Mouse (Mus musculus): ENCODE data around the gene Rfx2. TPM values are rescaled to one million over a fixed set of nuclear protein-coding genes. Genes with fewer than 3 reads are reported as not detected.

Gene Rfx2
- polyA plus RNA-seq, 1 experiment = 13.6 TPM

GRCm38 (mm10) chr17:56814316-56815056, 16.3 kb downstream of the Rfx2 start:
- no peaks in the 10 kb centered on the region for H3K27me3 ChIP-seq (ENCODE audit: control insufficient read depth, insufficient read depth, low read length)
- no peaks in the 10 kb centered on the region for H3K36me3 ChIP-seq (ENCODE audit: control insufficient read depth, insufficient read depth, low read length)
- 48% methylated on average over 24 of the region's 24 CpGs for WGBS
- no peak overlapping the region for H3K27ac ChIP-seq (ENCODE audit: insufficient read depth, low read length)
- no peak for TF ChIP-seq CTCF (IDR thresholded peaks at IDR 0.05; ENCODE audit: extremely low read depth, insufficient read depth, insufficient read length, insufficient replicate concordance)
- no peak for TF ChIP-seq POLR2A (IDR thresholded peaks at IDR 0.05; ENCODE audit: low read depth, low read length)
- no peak overlapping the region for H3K4me3 ChIP-seq (ENCODE audit: extremely low read depth, insufficient read depth, insufficient read length)
- peaks cover 4% of the 10 kb centered on the region; the same call in 1 of the 2 replicates for H3K4me1 ChIP-seq (ENCODE audit: control insufficient read depth, insufficient read depth, insufficient read length)
- peak; percentile 15 to 44 for DNase-seq (ENCODE audit: low read depth in 1 of 2, low spot score in 2 of 2)

GRCm38 (mm10) chr17:56810245-56810644, 20.6 kb downstream of the Rfx2 start:
- TF ChIP-seq CTCF (IDR thresholded peaks at IDR 0.05; ENCODE audit: extremely low read depth, insufficient read depth, insufficient read length, insufficient replicate concordance) = no peak
- TF ChIP-seq POLR2A (IDR thresholded peaks at IDR 0.05; ENCODE audit: low read depth, low read length) = no peak
- Histone ChIP-seq H3K4me3 (ENCODE audit: extremely low read depth, insufficient read depth, insufficient read length) (no peak overlapping the region), H3K27ac (ENCODE audit: insufficient read depth, low read length) (no peak overlapping the region), H3K36me3 (ENCODE audit: control insufficient read depth, insufficient read depth, low read length) (no peaks in the 10 kb centered on the region), H3K27me3 (ENCODE audit: control insufficient read depth, insufficient read depth, low read length) (no peaks in the 10 kb centered on the region), H3K4me1 (ENCODE audit: control insufficient read depth, insufficient read depth, insufficient read length) (no peaks in the 10 kb centered on the region)
- WGBS = 30% methylated on average over 3 of the region's 3 CpGs
- no peak for DNase-seq (ENCODE audit: low read depth in 1 of 2, low spot score in 2 of 2)

- 30% methylated on average over 9 of the region's 9 CpGs for WGBS
- peak in 1 of 2 experiments; percentile 46 for DNase-seq (ENCODE audit: low read depth in 1 of 2, low spot score in 2 of 2)
These were observed 22.3 kb downstream of the Rfx2 start for GRCm38 (mm10) chr17:56808518-56808917.

GRCm38 (mm10) chr17:56805784-56806183, 25.0 kb downstream of the Rfx2 start:
- WGBS = 100% methylated on average over 1 of the region's 1 CpGs
- no peak overlapping the region for H3K27ac ChIP-seq (ENCODE audit: insufficient read depth, low read length)
- DNase-seq (ENCODE audit: low read depth in 1 of 2, low spot score in 2 of 2) = no peak
- H3K4me1 ChIP-seq (ENCODE audit: control insufficient read depth, insufficient read depth, insufficient read length) = no peaks in the 10 kb centered on the region
- H3K36me3 ChIP-seq (ENCODE audit: control insufficient read depth, insufficient read depth, low read length) = no peaks in the 10 kb centered on the region
- no peak overlapping the region for H3K4me3 ChIP-seq (ENCODE audit: extremely low read depth, insufficient read depth, insufficient read length)
- TF ChIP-seq CTCF (IDR thresholded peaks at IDR 0.05; ENCODE audit: extremely low read depth, insufficient read depth, insufficient read length, insufficient replicate concordance) = no peak
- TF ChIP-seq POLR2A (IDR thresholded peaks at IDR 0.05; ENCODE audit: low read depth, low read length) = no peak
- H3K27me3 ChIP-seq (ENCODE audit: control insufficient read depth, insufficient read depth, low read length) = no peaks in the 10 kb centered on the region

More at GRCm38 (mm10) chr17:56808518-56808917, 22.3 kb downstream of the Rfx2 start:
- no peak overlapping the region for H3K27ac ChIP-seq (ENCODE audit: insufficient read depth, low read length)
- TF ChIP-seq CTCF (IDR thresholded peaks at IDR 0.05; ENCODE audit: extremely low read depth, insufficient read depth, insufficient read length, insufficient replicate concordance) (peak; percentile 96; the same call in 1 of the 2 replicates), POLR2A (IDR thresholded peaks at IDR 0.05; ENCODE audit: low read depth, low read length) (no peak)
- H3K27me3 ChIP-seq (ENCODE audit: control insufficient read depth, insufficient read depth, low read length) = no peaks in the 10 kb centered on the region
- no peaks in the 10 kb centered on the region for H3K36me3 ChIP-seq (ENCODE audit: control insufficient read depth, insufficient read depth, low read length)
- H3K4me3 ChIP-seq (ENCODE audit: extremely low read depth, insufficient read depth, insufficient read length) = no peak overlapping the region
- no peaks in the 10 kb centered on the region for H3K4me1 ChIP-seq (ENCODE audit: control insufficient read depth, insufficient read depth, insufficient read length)

- TF ChIP-seq CTCF (IDR thresholded peaks at IDR 0.05; ENCODE audit: extremely low read depth, insufficient read depth, insufficient read length, insufficient replicate concordance) (no peak), POLR2A (IDR thresholded peaks at IDR 0.05; ENCODE audit: low read depth, low read length) (no peak)
- WGBS = 89% methylated on average over 5 of the region's 5 CpGs
- H3K36me3 ChIP-seq (ENCODE audit: control insufficient read depth, insufficient read depth, low read length) = no peaks in the 10 kb centered on the region
These were observed 25.9 kb downstream of the Rfx2 start for GRCm38 (mm10) chr17:56804952-56805351.

GRCm38 (mm10) chr17:56802065-56802464, 28.7 kb downstream of the Rfx2 start:
- H3K4me1 ChIP-seq (ENCODE audit: control insufficient read depth, insufficient read depth, insufficient read length) = no peaks in the 10 kb centered on the region
- 92% methylated on average over 8 of the region's 8 CpGs for WGBS
- H3K27ac ChIP-seq (ENCODE audit: insufficient read depth, low read length) = no peak overlapping the region
- no peak for TF ChIP-seq CTCF (IDR thresholded peaks at IDR 0.05; ENCODE audit: extremely low read depth, insufficient read depth, insufficient read length, insufficient replicate concordance)
- no peak for TF ChIP-seq POLR2A (IDR thresholded peaks at IDR 0.05; ENCODE audit: low read depth, low read length)
- H3K36me3 ChIP-seq (ENCODE audit: control insufficient read depth, insufficient read depth, low read length) = 0 out of 2 replicates have a peak, but pooled peaks cover 1% of the 10 kb centered on the region
- no peak overlapping the region for H3K4me3 ChIP-seq (ENCODE audit: extremely low read depth, insufficient read depth, insufficient read length)
- DNase-seq (ENCODE audit: low read depth in 1 of 2, low spot score in 2 of 2) = no peak
- H3K27me3 ChIP-seq (ENCODE audit: control insufficient read depth, insufficient read depth, low read length) = no peaks in the 10 kb centered on the region

More at GRCm38 (mm10) chr17:56804952-56805351, 25.9 kb downstream of the Rfx2 start:
- Histone ChIP-seq H3K27ac (ENCODE audit: insufficient read depth, low read length) (no peak overlapping the region), H3K27me3 (ENCODE audit: control insufficient read depth, insufficient read depth, low read length) (no peaks in the 10 kb centered on the region), H3K4me3 (ENCODE audit: extremely low read depth, insufficient read depth, insufficient read length) (no peak overlapping the region), H3K4me1 (ENCODE audit: control insufficient read depth, insufficient read depth, insufficient read length) (no peaks in the 10 kb centered on the region)
- DNase-seq (ENCODE audit: low read depth in 1 of 2, low spot score in 2 of 2) = no peak

GRCm38 (mm10) chr17:56799276-56799675, 31.5 kb downstream of the Rfx2 start:
- WGBS = 91% methylated on average over 3 of the region's 3 CpGs

More at GRCm38 (mm10) chr17:56799276-56799675, 31.5 kb downstream of the Rfx2 start:
- no peak for TF ChIP-seq POLR2A (IDR thresholded peaks at IDR 0.05; ENCODE audit: low read depth, low read length)
- TF ChIP-seq CTCF (IDR thresholded peaks at IDR 0.05; ENCODE audit: extremely low read depth, insufficient read depth, insufficient read length, insufficient replicate concordance) = no peak
- no peak for DNase-seq (ENCODE audit: low read depth in 1 of 2, low spot score in 2 of 2)
- Histone ChIP-seq H3K36me3 (ENCODE audit: control insufficient read depth, insufficient read depth, low read length) (0 out of 2 replicates have a peak, but pooled peaks cover 1% of the 10 kb centered on the region), H3K4me1 (ENCODE audit: control insufficient read depth, insufficient read depth, insufficient read length) (no peaks in the 10 kb centered on the region), H3K4me3 (ENCODE audit: extremely low read depth, insufficient read depth, insufficient read length) (no peak overlapping the region), H3K27ac (ENCODE audit: insufficient read depth, low read length) (no peak overlapping the region), H3K27me3 (ENCODE audit: control insufficient read depth, insufficient read depth, low read length) (no peaks in the 10 kb centered on the region)
